8 mouse cellular contexts compared by ENCODE assay signal in the genomic region with DNA sequence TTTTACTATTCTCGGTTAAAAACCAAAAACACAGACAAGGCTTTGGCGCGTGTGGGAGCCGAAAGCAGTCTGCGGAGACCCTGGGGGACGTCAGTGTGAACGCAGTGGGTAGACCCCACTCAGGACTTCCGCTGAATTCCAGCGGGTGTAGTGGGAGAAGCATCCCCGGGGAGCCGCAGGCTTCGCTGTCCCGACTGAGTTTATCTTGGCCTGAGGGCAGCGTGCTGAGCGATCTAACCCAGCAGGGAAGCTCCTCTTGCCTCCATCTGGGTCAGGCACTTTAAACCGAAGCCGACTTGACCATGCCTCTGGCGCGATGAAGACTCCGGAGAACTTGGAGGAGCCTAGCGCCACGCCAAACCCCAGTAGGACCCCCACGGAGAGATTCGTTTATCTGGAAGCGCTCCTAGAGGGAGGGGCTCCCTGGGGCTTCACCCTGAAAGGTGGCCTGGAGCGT. TPM values are rescaled to one million over a fixed set of nuclear protein-coding genes. Genes with fewer than 3 reads are reported as not detected.
DNase-seq lines count a peak whose midpoint lies in the region; ATAC-seq and TF ChIP-seq lines count a peak whose summit lies in the region.

Gene Shroom3 (plus strand): TSS at position 85 of the 457 bp plus-strand sequence.

- no peak for DNase-seq in gastrocnemius, adult 2 months
- no peak for DNase-seq in gastrocnemius, postnatal 36 days
- peak; percentile 18 for DNase-seq in heart, postnatal 36 days
- peak; percentile 65 for DNase-seq in limb, embryonic 10.5 days (ENCODE audit: low spot score)
- no peak for DNase-seq in c-Kit-positive CD71-positive TER-119-positive erythroid progenitor cells, embryonic 14.5 days (ENCODE audit: low spot score)
- DNase-seq in gastrocnemius, postnatal 4 days (ENCODE audit: low spot score in 2 of 2) = no peak

- H3K4me3 ChIP-seq in gastrocnemius, adult 2 months = peak within 1 kb of the TSS; percentile 66
- peak within 1 kb of the TSS; percentile 51 for H3K4me3 ChIP-seq in embryonic facial prominence, embryonic 13.5 days
- H3K4me3 ChIP-seq in limb, embryonic 10.5 days = peak within 1 kb of the TSS; percentile 62
- peak within 1 kb of the TSS; percentile 54 for H3K4me3 ChIP-seq in midbrain, embryonic 15.5 days

- WGBS in embryonic facial prominence, embryonic 13.5 days = under 1% methylated on average over 26 of the region's 26 CpGs
- under 1% methylated on average over 26 of the region's 26 CpGs for WGBS in limb, embryonic 10.5 days
- WGBS in midbrain, embryonic 15.5 days = under 1% methylated on average over 26 of the region's 26 CpGs

- no peaks in the 10 kb centered on the region for H3K36me3 ChIP-seq in embryonic facial prominence, embryonic 13.5 days
- H3K36me3 ChIP-seq in limb, embryonic 10.5 days = no peaks in the 10 kb centered on the region
- no peaks in the 10 kb centered on the region for H3K36me3 ChIP-seq in midbrain, embryonic 15.5 days (replicated peaks)

- TF ChIP-seq CTCF in gastrocnemius, adult 2 months (IDR thresholded peaks at IDR 0.05) = no peak

- H3K9me3 ChIP-seq in embryonic facial prominence, embryonic 13.5 days = no peaks in the 10 kb centered on the region
- H3K9me3 ChIP-seq in limb, embryonic 10.5 days (replicated peaks) = no peaks in the 10 kb centered on the region
- H3K9me3 ChIP-seq in midbrain, embryonic 15.5 days = no peaks in the 10 kb centered on the region

- no peak for ATAC-seq in embryonic facial prominence, embryonic 13.5 days (ENCODE audit: insufficient number of reproducible peaks, insufficient read depth, low FRiP score, low TSS enrichment, low read depth)
- peak; percentile 12; the same call in 1 of the 2 replicates for ATAC-seq in midbrain, embryonic 15.5 days (replicated peaks)

- peaks cover 3% of the 10 kb centered on the region; the same call in 1 of the 2 replicates for H3K27me3 ChIP-seq in embryonic facial prominence, embryonic 13.5 days
- 0 out of 2 replicates have a peak, but pooled peaks cover 7% of the 10 kb centered on the region for H3K27me3 ChIP-seq in limb, embryonic 10.5 days (ENCODE audit: low read depth, poor library complexity, severe bottlenecking)
- H3K27me3 ChIP-seq in midbrain, embryonic 15.5 days (replicated peaks) = peaks cover 5% of the 10 kb centered on the region

- peak within 1 kb of the TSS; percentile 97 for H3K4me2 ChIP-seq in embryonic facial prominence, embryonic 13.5 days
- H3K4me2 ChIP-seq in midbrain, embryonic 15.5 days = peak within 1 kb of the TSS; percentile 99

- peaks cover 6% of the 10 kb centered on the region; the same call in 1 of the 2 replicates for H3K4me1 ChIP-seq in embryonic facial prominence, embryonic 13.5 days
- H3K4me1 ChIP-seq in limb, embryonic 10.5 days = peaks cover 18% of the 10 kb centered on the region
- peaks cover 16% of the 10 kb centered on the region for H3K4me1 ChIP-seq in midbrain, embryonic 15.5 days

- peak within 1 kb of the TSS; percentile 71 for H3K9ac ChIP-seq in embryonic facial prominence, embryonic 13.5 days
- H3K9ac ChIP-seq in midbrain, embryonic 15.5 days = peak within 1 kb of the TSS; percentile 55

- no peak within 1 kb of the TSS for H3K27ac ChIP-seq in gastrocnemius, adult 2 months
- no peak within 1 kb of the TSS for H3K27ac ChIP-seq in embryonic facial prominence, embryonic 13.5 days
- peak within 1 kb of the TSS; percentile 84 for H3K27ac ChIP-seq in limb, embryonic 10.5 days
- H3K27ac ChIP-seq in midbrain, embryonic 15.5 days = no peak within 1 kb of the TSS

- intact Hi-C loops in gastrocnemius, adult 2 months (cut with DNase I) = no loop called here
- intact Hi-C loops in gastrocnemius, postnatal 36 days (cut with DNase I) = loop anchor here (5.0 kb wide), 1 partner anchor 269 kb away; no protein-coding TSS in a partner anchor
- intact Hi-C loops in heart, postnatal 36 days (cut with DNase I) = loop anchor here (5.0 kb wide), 1 partner anchor 139 kb away; no protein-coding TSS in a partner anchor

RNA-seq across cellular contexts. Expression of gene Shroom3, which starts in this region (rescaled TPM):
- total RNA-seq in gastrocnemius, adult 2 months (2021) = 1 to 10 TPM in 1 of 2 experiments, under 1 TPM in 1; 0.53 to 1.2 TPM
- total RNA-seq in gastrocnemius, postnatal 36 days (2021) = under 1 TPM; 0.43 to 0.54 TPM
- polyA plus RNA-seq in embryonic facial prominence, embryonic 13.5 days (2015; fragmentation: Nextera tagmentation; extraction: Ambion mirVana) = 1.7 and 2.1 TPM in 2 replicates
- 10 to 100 TPM; 40.0 to 48.9 TPM for total RNA-seq in heart, postnatal 36 days (2021)
- 5.0 and 5.3 TPM in 2 replicates for polyA plus RNA-seq in limb, embryonic 10.5 days (2016; fragmentation: Nextera tagmentation; extraction: Ambion mirVana)
- polyA plus RNA-seq in midbrain, embryonic 15.5 days (2015; fragmentation: Nextera tagmentation; extraction: Ambion mirVana) = 1.9 and 2.0 TPM in 2 replicates
- total RNA-seq in gastrocnemius, postnatal 4 days (2021) = 10 to 100 TPM in 1 of 2 experiments, 1 to 10 TPM in 1; 8.9 to 11.0 TPM

Comparison
In these comparisons a context has a peak if more than half of its experiments do, and no peak if none do; other contexts are left out.
1. RNA of gene Shroom3 (total RNA-seq): 40.0 to 48.9 TPM in heart, postnatal 36 days and 8.9 to 11.0 TPM in gastrocnemius, postnatal 4 days; 0.53 to 1.2 TPM in gastrocnemius, adult 2 months and 0.43 to 0.54 TPM in gastrocnemius, postnatal 36 days; every median in the first group is over 4 times any median in the second.
2. DNase-seq: peak in heart, postnatal 36 days (2 of 2) and limb, embryonic 10.5 days (single experiment); none in gastrocnemius, adult 2 months (single experiment), gastrocnemius, postnatal 36 days (0 of 2), c-Kit-positive CD71-positive TER-119-positive erythroid progenitor cells, embryonic 14.5 days (single experiment) and gastrocnemius, postnatal 4 days (0 of 2).
3. Peak in every context shown above with its lines, with median percentiles within 50 percentile points of each other: H3K4me3 ChIP-seq.